Mouse (Mus musculus) thymus, adult 2 months (tissue): ENCODE measurements at regions not wholly inside any gene's neighbourhood (a gene's known extent, or its start where the extent isn't known, plus 50 kb on each side); places are given as distances from the start of the nearest gene placed in this dataset.

Source experiments
- DNase-seq: peaks from one replicate; pipeline ENCODE4 v3.0.0; 2021
- H3K27ac ChIP-seq: fragments of 200-500 bp; 2 replicates; pipeline ENCODE4 v1.5.1; 2012; ENCODE audit warnings: low read length, control low read depth; ENCODE audit not compliant: control insufficient read depth, insufficient read depth
- H3K27me3 ChIP-seq: fragments of 200-500 bp; 2 replicates; pipeline ENCODE4 v1.6.1; 2012; ENCODE audit warnings: mild to moderate bottlenecking, low read length, moderate library complexity, mixed read lengths; ENCODE audit not compliant: control insufficient read depth, insufficient read depth
- H3K36me3 ChIP-seq: fragments of 200-500 bp; 2 replicates; pipeline ENCODE4 v1.6.1; 2012; ENCODE audit warnings: mild to moderate bottlenecking, low read length, moderate library complexity; ENCODE audit not compliant: control insufficient read depth, insufficient read depth
- H3K4me1 ChIP-seq: fragments of 200-500 bp; replicated peaks from 2 replicates; pipeline ENCODE4 v1.6.1; 2012; ENCODE audit warnings: low read length; ENCODE audit not compliant: control insufficient read depth, insufficient read depth
- H3K4me3 ChIP-seq: fragments of 200-500 bp; 2 replicates; pipeline ENCODE4 v1.5.1; 2012; ENCODE audit warnings: mild to moderate bottlenecking, low read length, control low read depth, moderate library complexity; ENCODE audit not compliant: control insufficient read depth, insufficient read depth
- CTCF ChIP-seq: fragments of 200-500 bp; IDR thresholded peaks from 2 replicates; pipeline ENCODE4 v1.5.1; 2012; ENCODE audit warnings: mild to moderate bottlenecking, control low read depth, low read length, moderate library complexity, borderline replicate concordance; ENCODE audit not compliant: control insufficient read depth, poor library complexity, insufficient read depth; ENCODE audit errors: extremely low read depth
- POLR2A ChIP-seq: fragments of 200-500 bp; IDR thresholded peaks from 2 replicates; pipeline ENCODE4 v1.6.1; 2012; ENCODE audit warnings: mild to moderate bottlenecking, low read length, control low read depth, moderate library complexity; ENCODE audit not compliant: control insufficient read depth, poor library complexity, insufficient read depth; ENCODE audit errors: extremely low read depth
- WGBS: fragments of 180-500 bp; shearing (Covaris S2); methylation state at CpG from one replicate; pipeline ENCODE4 v1.1.7; 2018; 5-methylcytosine and 5-hydroxymethylcytosine counted together

GRCm38 (mm10) chr6:67158765-67159164 lies 79.2 kb upstream of the Serbp1 start:
- Histone ChIP-seq H3K27ac (no peak overlapping the region), H3K27me3 (no peaks in the 10 kb centered on the region), H3K4me3 (no peak overlapping the region), H3K36me3 (no peaks in the 10 kb centered on the region), H3K4me1 (0 out of 2 replicates have a peak, but pooled peaks cover 2% of the 10 kb centered on the region)
- WGBS = 2% methylated on average over 10 of the region's 10 CpGs
- no peak for TF ChIP-seq POLR2A
- no peak for TF ChIP-seq CTCF
- DNase-seq = peak; percentile 87

- Histone ChIP-seq H3K27me3 (no peaks in the 10 kb centered on the region), H3K36me3 (no peaks in the 10 kb centered on the region), H3K4me1 (no peaks in the 10 kb centered on the region), H3K27ac (no peak overlapping the region), H3K4me3 (no peak overlapping the region)
- no peak for TF ChIP-seq POLR2A
- no peak for TF ChIP-seq CTCF
- DNase-seq = no peak
- WGBS = 70% methylated on average over 3 of the region's 3 CpGs
Observed at GRCm38 (mm10) chr6:67152845-67153468, 85.0 kb upstream of the Serbp1 start.

- TF ChIP-seq CTCF = no peak
- no peak for TF ChIP-seq POLR2A
- Histone ChIP-seq H3K27me3 (no peaks in the 10 kb centered on the region), H3K27ac (no peak overlapping the region), H3K4me1 (peaks cover 2% of the 10 kb centered on the region), H3K4me3 (no peak overlapping the region), H3K36me3 (no peaks in the 10 kb centered on the region)
- WGBS = over 99% methylated on average over 2 of the region's 2 CpGs
- no peak for DNase-seq
Observed at GRCm38 (mm10) chr6:67151515-67151914, 86.5 kb upstream of the Serbp1 start.

- TF ChIP-seq POLR2A (no peak), CTCF (no peak)
- DNase-seq = no peak
- Histone ChIP-seq H3K27ac (no peak overlapping the region), H3K4me1 (peaks cover 4% of the 10 kb centered on the region), H3K4me3 (no peak overlapping the region), H3K27me3 (no peaks in the 10 kb centered on the region), H3K36me3 (no peaks in the 10 kb centered on the region)
- WGBS = 92% methylated on average over 2 of the region's 2 CpGs
Observed at GRCm38 (mm10) chr6:67149425-67149824, 88.6 kb upstream of the Serbp1 start.

- no peaks in the 10 kb centered on the region for H3K36me3 ChIP-seq
- H3K4me3 ChIP-seq = no peak overlapping the region
- TF ChIP-seq CTCF (no peak), POLR2A (no peak)
- no peak for DNase-seq
- no peak overlapping the region for H3K27ac ChIP-seq
- H3K27me3 ChIP-seq = no peaks in the 10 kb centered on the region
- peaks cover 4% of the 10 kb centered on the region for H3K4me1 ChIP-seq
- WGBS = 48% methylated on average over 4 of the region's 4 CpGs
Observed at GRCm38 (mm10) chr6:67146708-67147107, 91.3 kb upstream of the Serbp1 start.

- TF ChIP-seq CTCF = no peak
- no peak for TF ChIP-seq POLR2A
- no peak for DNase-seq
- no peak overlapping the region for H3K4me3 ChIP-seq
- no peaks in the 10 kb centered on the region for H3K36me3 ChIP-seq
- 45% methylated on average over 5 of the region's 5 CpGs for WGBS
- no peaks in the 10 kb centered on the region for H3K27me3 ChIP-seq
- H3K4me1 ChIP-seq = peaks cover 4% of the 10 kb centered on the region
- no peak overlapping the region for H3K27ac ChIP-seq
Observed at GRCm38 (mm10) chr6:67145969-67146368, 92.0 kb upstream of the Serbp1 start.

- Histone ChIP-seq H3K36me3 (no peaks in the 10 kb centered on the region), H3K27ac (no peak overlapping the region), H3K27me3 (no peaks in the 10 kb centered on the region), H3K4me1 (peaks cover 4% of the 10 kb centered on the region), H3K4me3 (no peak overlapping the region)
- TF ChIP-seq CTCF = no peak
- no peak for TF ChIP-seq POLR2A
- DNase-seq = no peak
- 95% methylated on average over 13 of the region's 13 CpGs for WGBS
Observed at GRCm38 (mm10) chr6:67144946-67145716, 92.8 kb upstream of the Serbp1 start.
